Mouse (Mus musculus) liver, embryonic 13.5 days (tissue): ENCODE data around the gene Pbld1. TPM values are rescaled to one million over a fixed set of nuclear protein-coding genes. Genes with fewer than 3 reads are reported as not detected.
A peak's percentile ranks its signal among the peaks of the same experiment; 100 is the strongest.

Source experiments
- ATAC-seq: fragments of 200-750 bp; cut with Nextera tagmentation; 2 replicates; pipeline ENCODE4 v1.8.0; 2017; ENCODE audit warnings: low read depth, mild to moderate bottlenecking, moderate number of reproducible peaks, moderate library complexity
- DNase-seq: peaks from one replicate; pipeline ENCODE4 v3.0.0; 2022
- H3K27ac ChIP-seq: fragments of 300-500 bp; sonication (generic); 2 replicates; pipeline ENCODE4 v1.5.1; 2015; ENCODE audit warnings: moderate library complexity, mild to moderate bottlenecking, inconsistent platforms
- H3K27me3 ChIP-seq: fragments of 300-500 bp; sonication (generic); 2 replicates; pipeline ENCODE4 v1.6.1; 2015; ENCODE audit warnings: mild to moderate bottlenecking, inconsistent platforms
- H3K36me3 ChIP-seq: fragments of 300-500 bp; sonication (generic); 2 replicates; pipeline ENCODE4 v1.6.1; 2015; ENCODE audit warnings: mild to moderate bottlenecking, inconsistent platforms
- H3K4me1 ChIP-seq: fragments of 300-500 bp; sonication (generic); replicated peaks from 2 replicates; pipeline ENCODE4 v1.6.1; 2015; ENCODE audit warnings: inconsistent platforms
- H3K4me2 ChIP-seq: fragments of 300-500 bp; sonication (generic); 2 replicates; pipeline ENCODE4 v1.6.1; 2015; ENCODE audit warnings: inconsistent platforms, mild to moderate bottlenecking, moderate library complexity
- H3K4me3 ChIP-seq: fragments of 300-500 bp; sonication (generic); replicated peaks from 2 replicates; pipeline ENCODE4 v1.5.1; 2015; ENCODE audit warnings: mild to moderate bottlenecking, inconsistent platforms
- H3K9ac ChIP-seq: fragments of 300-500 bp; sonication (generic); 2 replicates; pipeline ENCODE4 v1.6.1; 2015; ENCODE audit warnings: mild to moderate bottlenecking, inconsistent platforms
- H3K9me3 ChIP-seq: fragments of 300-500 bp; sonication (generic); replicated peaks from 2 replicates; pipeline ENCODE4 v1.6.1; 2016; ENCODE audit warnings: inconsistent platforms
- WGBS: fragments of 180-500 bp; shearing (Covaris S2); methylation state at CpG from one replicate; pipeline ENCODE4 v1.1.7; 2015; ENCODE audit not compliant: insufficient replicate concordance; 5-methylcytosine and 5-hydroxymethylcytosine counted together
- polyA plus RNA-seq: library from polyadenylated mRNA; unstranded; fragments of >200 nt; fragmentation: Nextera tagmentation; extraction: Ambion mirVana; gene quantifications from 2 replicates; pipeline ENCODE4 v1.2.1, GENCODE M21; 2015

Gene Pbld1
- 3.0 and 3.1 TPM in 2 replicates for polyA plus RNA-seq

- Histone ChIP-seq H3K36me3 (no peaks in the 10 kb centered on the region), H3K4me3 (no peak within 1 kb of the TSS), H3K27me3 (no peaks in the 10 kb centered on the region), H3K9ac (no peak within 1 kb of the TSS), H3K9me3 (no peaks in the 10 kb centered on the region), H3K4me1 (no peaks in the 10 kb centered on the region), H3K27ac (no peak within 1 kb of the TSS), H3K4me2 (no peak within 1 kb of the TSS)
- DNase-seq = no peak
- no peak for ATAC-seq
- WGBS = 66% methylated on average over 2 of the region's 2 CpGs
Measured at GRCm38 (mm10) chr10:63059862-63060261, at the start of gene Pbld1. Gene Pbld1 (plus strand): TSS chr10:63060162.

- H3K9ac ChIP-seq = no peak overlapping the region
- peaks cover 41% of the 10 kb centered on the region for H3K36me3 ChIP-seq
- no peaks in the 10 kb centered on the region for H3K9me3 ChIP-seq
- H3K27ac ChIP-seq = no peak overlapping the region; the same call in 1 of the 2 replicates
- no peak for DNase-seq
- no peak overlapping the region for H3K4me2 ChIP-seq
- ATAC-seq = peak; percentile 61; the same call in 1 of the 2 replicates
- no peaks in the 10 kb centered on the region for H3K27me3 ChIP-seq
- 40% methylated on average over 4 of the region's 4 CpGs for WGBS
- no peak overlapping the region for H3K4me3 ChIP-seq
- H3K4me1 ChIP-seq = peaks cover 22% of the 10 kb centered on the region
Measured at GRCm38 (mm10) chr10:63010268-63010667, 49.7 kb upstream of the Pbld1 start.

GRCm38 (mm10) chr10:63011556-63011955, 48.4 kb upstream of the Pbld1 start:
- no peak for DNase-seq
- Histone ChIP-seq H3K36me3 (peaks cover 54% of the 10 kb centered on the region), H3K9ac (no peak overlapping the region), H3K4me1 (peaks cover 22% of the 10 kb centered on the region), H3K4me3 (no peak overlapping the region), H3K9me3 (no peaks in the 10 kb centered on the region), H3K27me3 (no peaks in the 10 kb centered on the region), H3K27ac (no peak overlapping the region), H3K4me2 (no peak overlapping the region)
- ATAC-seq = no peak
- WGBS = 85% methylated on average over 6 of the region's 6 CpGs

- Histone ChIP-seq H3K36me3 (peaks cover 65% of the 10 kb centered on the region), H3K27ac (no peak overlapping the region), H3K9me3 (no peaks in the 10 kb centered on the region), H3K9ac (no peak overlapping the region), H3K27me3 (no peaks in the 10 kb centered on the region), H3K4me3 (no peak overlapping the region), H3K4me1 (peaks cover 22% of the 10 kb centered on the region), H3K4me2 (no peak overlapping the region)
- ATAC-seq = no peak
- no peak for DNase-seq
- 48% methylated on average over 3 of the region's 3 CpGs for WGBS
Measured at GRCm38 (mm10) chr10:63013476-63013875, 46.5 kb upstream of the Pbld1 start.

GRCm38 (mm10) chr10:63014168-63014567, 45.8 kb upstream of the Pbld1 start:
- Histone ChIP-seq H3K4me3 (no peak overlapping the region), H3K9me3 (no peaks in the 10 kb centered on the region), H3K4me2 (no peak overlapping the region), H3K27ac (no peak overlapping the region), H3K9ac (no peak overlapping the region), H3K27me3 (no peaks in the 10 kb centered on the region), H3K4me1 (peaks cover 24% of the 10 kb centered on the region), H3K36me3 (peaks cover 68% of the 10 kb centered on the region)
- ATAC-seq (no peak), DNase-seq (no peak)
- 86% methylated on average over 9 of the region's 9 CpGs for WGBS

GRCm38 (mm10) chr10:63019304-63019703, 40.7 kb upstream of the Pbld1 start:
- peaks cover 40% of the 10 kb centered on the region for H3K36me3 ChIP-seq
- H3K27me3 ChIP-seq = no peaks in the 10 kb centered on the region
- ATAC-seq (no peak), DNase-seq (no peak)
- no peak overlapping the region for H3K4me2 ChIP-seq
- WGBS = 94% methylated on average over 6 of the region's 6 CpGs
- H3K4me3 ChIP-seq = no peak overlapping the region
- H3K9ac ChIP-seq = no peak overlapping the region
- no peaks in the 10 kb centered on the region for H3K9me3 ChIP-seq
- no peak overlapping the region for H3K27ac ChIP-seq
- H3K4me1 ChIP-seq = peaks cover 35% of the 10 kb centered on the region

GRCm38 (mm10) chr10:63021702-63022101, 38.3 kb upstream of the Pbld1 start:
- WGBS = 20% methylated on average over 4 of the region's 4 CpGs
- ATAC-seq = no peak
- H3K4me1 ChIP-seq = peaks cover 48% of the 10 kb centered on the region
- peak overlapping the region; percentile 97 for H3K9ac ChIP-seq
- H3K36me3 ChIP-seq = peaks cover 19% of the 10 kb centered on the region
- no peak overlapping the region for H3K27ac ChIP-seq
- peak; percentile 11 for DNase-seq
- H3K27me3 ChIP-seq = no peaks in the 10 kb centered on the region
- no peaks in the 10 kb centered on the region for H3K9me3 ChIP-seq
- peak overlapping the region; percentile 95 for H3K4me3 ChIP-seq
- peak overlapping the region; percentile 78 for H3K4me2 ChIP-seq

- peaks cover 48% of the 10 kb centered on the region for H3K4me1 ChIP-seq
- peaks cover 10% of the 10 kb centered on the region for H3K36me3 ChIP-seq
- H3K4me2 ChIP-seq = peak overlapping the region; percentile 78
- H3K4me3 ChIP-seq = peak overlapping the region; percentile 95
- ATAC-seq (no peak), DNase-seq (no peak)
- WGBS = under 1% methylated on average over 27 of the region's 27 CpGs
- H3K27me3 ChIP-seq = no peaks in the 10 kb centered on the region
- H3K9ac ChIP-seq = peak overlapping the region; percentile 97
- H3K27ac ChIP-seq = peak overlapping the region; percentile 97
- H3K9me3 ChIP-seq = no peaks in the 10 kb centered on the region
Measured at GRCm38 (mm10) chr10:63022541-63023120, 37.3 kb upstream of the Pbld1 start.

DNA sequence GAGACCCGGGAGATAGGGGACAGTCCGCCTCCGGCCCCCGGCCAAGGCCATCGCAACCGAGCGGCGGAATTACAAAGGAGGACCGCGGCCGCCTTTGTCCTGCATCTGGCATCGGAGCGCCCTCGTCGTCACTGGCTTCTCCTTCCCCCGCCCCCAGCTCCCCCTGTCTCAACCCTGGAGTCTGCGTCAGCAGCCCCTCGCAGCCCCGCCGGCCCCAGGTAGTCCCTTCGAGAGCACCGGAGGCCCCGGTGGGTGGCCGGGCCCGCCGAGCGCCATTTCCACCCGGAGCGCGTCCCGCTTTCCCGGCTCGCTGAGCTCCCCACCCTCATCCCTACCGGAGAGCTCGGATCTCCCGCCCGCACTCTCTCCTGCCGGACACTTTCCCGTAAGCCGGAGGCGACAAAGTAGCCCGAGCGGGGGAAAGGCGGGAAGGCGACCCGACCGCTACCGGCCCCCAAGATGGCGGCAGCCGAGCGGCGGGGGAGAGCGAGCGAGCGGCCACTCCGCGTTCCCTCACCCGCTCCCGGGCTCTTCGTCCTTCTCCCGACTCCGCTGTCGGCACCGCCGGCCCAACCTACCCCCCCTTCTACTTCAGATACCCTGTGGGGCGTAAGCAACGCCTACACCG, 36.7 kb upstream of the Pbld1 start:
- WGBS = under 1% methylated on average over 68 of the region's 68 CpGs
- Histone ChIP-seq H3K9ac (peak overlapping the region; percentile 97), H3K4me1 (peaks cover 48% of the 10 kb centered on the region), H3K27me3 (no peaks in the 10 kb centered on the region), H3K36me3 (peaks cover 6% of the 10 kb centered on the region; the same call in 1 of the 2 replicates), H3K27ac (peak overlapping the region; percentile 97), H3K9me3 (no peaks in the 10 kb centered on the region), H3K4me3 (peak overlapping the region; percentile 95), H3K4me2 (peak overlapping the region; percentile 78)
- DNase-seq = peak; percentile 43
- peak; percentile 15; the same call in 1 of the 2 replicates for ATAC-seq

GRCm38 (mm10) chr10:63023749-63024579, 36.0 kb upstream of the Pbld1 start, which contains the start of the genes Hnrnph3 and Pbld2:
Gene Hnrnph3 (minus strand): TSS chr10:63024217.
Gene Pbld2 (plus strand): TSS chr10:63024315.
- DNase-seq (peak; percentile 96), ATAC-seq (peak; percentile 92)
- Histone ChIP-seq H3K4me3 (peak within 1 kb of the TSS; percentile 95), H3K9me3 (no peaks in the 10 kb centered on the region), H3K27ac (peak within 1 kb of the TSS; percentile 97), H3K4me2 (peak within 1 kb of the TSS; percentile 78), H3K27me3 (no peaks in the 10 kb centered on the region), H3K36me3 (peaks cover 3% of the 10 kb centered on the region; the same call in 1 of the 2 replicates), H3K9ac (peak within 1 kb of the TSS; percentile 97), H3K4me1 (peaks cover 46% of the 10 kb centered on the region)
- WGBS = 0% methylated on average over 65 of the region's 69 CpGs

DNA sequence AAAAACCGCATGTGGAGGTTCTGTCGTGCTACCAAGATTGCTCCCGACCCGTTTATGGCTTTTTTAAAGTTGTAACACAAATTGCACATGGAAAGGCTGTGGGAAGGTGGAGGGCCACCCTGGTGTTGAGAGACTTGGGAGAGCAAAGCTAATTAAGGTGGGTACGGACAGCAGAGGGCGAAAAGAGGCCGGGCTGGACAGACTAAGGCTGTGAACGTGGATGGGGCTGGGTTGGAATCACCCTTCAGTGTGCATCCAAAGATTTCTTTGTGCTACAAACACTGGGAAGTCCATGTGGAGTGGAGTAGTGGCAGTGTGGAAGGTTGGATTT, 35.4 kb upstream of the Pbld1 start:
- H3K27me3 ChIP-seq = no peaks in the 10 kb centered on the region
- DNase-seq (peak; percentile 43), ATAC-seq (peak; percentile 25; the same call in 1 of the 2 replicates)
- under 1% methylated on average over 8 of the region's 8 CpGs for WGBS
- H3K9me3 ChIP-seq = no peaks in the 10 kb centered on the region
- peaks cover under 1% of the 10 kb centered on the region; the same call in 1 of the 2 replicates for H3K36me3 ChIP-seq
- H3K9ac ChIP-seq = peak overlapping the region; percentile 97
- peak overlapping the region; percentile 97 for H3K27ac ChIP-seq
- peaks cover 42% of the 10 kb centered on the region for H3K4me1 ChIP-seq
- H3K4me2 ChIP-seq = peak overlapping the region; percentile 78
- peak overlapping the region; percentile 95 for H3K4me3 ChIP-seq
